Mouse (Mus musculus): ENCODE data around the gene Mcl1.

The Mcl1 gene

DNA sequence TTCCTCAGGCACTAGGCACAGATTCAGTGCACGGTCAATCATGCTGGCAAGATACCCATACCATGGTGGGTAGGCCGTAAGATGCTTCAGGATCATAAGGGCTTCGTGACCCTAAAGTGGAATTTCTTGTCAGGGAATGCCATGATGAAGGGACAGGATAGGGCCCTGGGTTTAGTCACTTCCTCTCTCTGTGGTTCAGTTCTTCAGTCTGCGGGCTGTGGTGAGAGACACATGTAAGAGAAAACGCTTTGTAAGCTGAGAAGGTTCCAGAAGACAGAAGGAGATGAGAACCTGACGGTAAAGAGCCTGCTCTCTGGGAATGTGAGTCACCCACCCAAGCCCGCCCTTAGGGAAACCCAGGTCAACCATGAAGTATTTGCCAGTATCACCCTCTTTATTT lies 48.9 kb downstream of the Mcl1 start:
- DNase-seq (ENCODE audit: low read depth, low spot score): peak; percentile 81

GRCm38 (mm10) chr3:95709044-95709443 lies 50.5 kb downstream of the Mcl1 start:
- no peak for DNase-seq (ENCODE audit: low read depth, low spot score)

- DNase-seq (ENCODE audit: low read depth, low spot score): no peak
Observed at GRCm38 (mm10) chr3:95709967-95710366, 51.4 kb downstream of the Mcl1 start.
